In genomic region chr12:17324549-17325470, GRCm38 (mm10) we compare ENCODE assay signal across 9 mouse cellular contexts. TPM values are rescaled to one million over a fixed set of nuclear protein-coding genes. Genes with fewer than 3 reads are reported as not detected.
DNase-seq lines count a peak whose midpoint lies in the region; ATAC-seq and TF ChIP-seq lines count a peak whose summit lies in the region.
"Had no signal": no experiment of that assay in that cellular context is flagged by ENCODE, and none has a peak within 500 bp of the region (broad histone marks: within the 10 kb centered on the region; RNA-seq: fewer than 3 reads in every experiment).

No protein-coding gene starts in this region.

- WGBS in stomach, embryonic 15.5 days, result 4% methylated on average over 51 of the region's 51 CpGs

- no peaks in the 10 kb centered on the region for H3K9me3 ChIP-seq in stomach, embryonic 15.5 days

- H3K27ac ChIP-seq in left cerebral cortex, adult 2 months, result no peak overlapping the region
- H3K27ac ChIP-seq in stomach, embryonic 15.5 days, result no peak overlapping the region

- peak overlapping the region; percentile 44 for H3K4me3 ChIP-seq in left cerebral cortex, adult 2 months
- H3K4me3 ChIP-seq in stomach, embryonic 15.5 days (replicated peaks), result peak overlapping the region; percentile 43

- peak; percentile 56 for ATAC-seq in granulocyte monocyte progenitor cell, adult 5-6 weeks (replicated peaks; ENCODE audit: poor library complexity, severe bottlenecking)
- peak; percentile 35; the same call in 1 of the 2 replicates for ATAC-seq in stomach, embryonic 15.5 days (ENCODE audit: insufficient read depth, low FRiP score, low read depth)

- H3K27me3 ChIP-seq in stomach, embryonic 15.5 days (replicated peaks), result peaks cover 28% of the 10 kb centered on the region

- intact Hi-C loops in left cerebral cortex, adult 2 months (cut with DNase I), result no loop called here
- intact Hi-C loops in left cerebral cortex, postnatal 4 days (cut with DNase I), result no loop called here

- DNase-seq in left cerebral cortex, adult 2 months (ENCODE audit: extremely low spot score in 1 of 2, low spot score in 2 of 2), result peak; percentile 18 to 24
- DNase-seq in left cerebral cortex, postnatal 4 days, result no peak
- peak; percentile 74 for DNase-seq in adrenal gland, postnatal 25 days
- DNase-seq in kidney, postnatal 25 days, result peak; percentile 58 to 81
- peak; percentile 70 to 79 for DNase-seq in lung, postnatal 4 days
- no peak for DNase-seq in gastrocnemius, postnatal 25 days

- no peak overlapping the region for H3K9ac ChIP-seq in stomach, embryonic 15.5 days

- H3K4me1 ChIP-seq in stomach, embryonic 15.5 days, result peaks cover 9% of the 10 kb centered on the region; the same call in 1 of the 2 replicates

- TF ChIP-seq CTCF in left cerebral cortex, adult 2 months (IDR thresholded peaks at IDR 0.05), result no peak

- H3K36me3 ChIP-seq in stomach, embryonic 15.5 days, result no peaks in the 10 kb centered on the region

- peak overlapping the region; percentile 87 for H3K4me2 ChIP-seq in stomach, embryonic 15.5 days

RNA-seq across cellular contexts. Expression of gene Atp6v1c2, which starts 4.3 kb away (rescaled TPM):
- 1 to 10 TPM; 3.2 to 5.8 TPM for total RNA-seq in left cerebral cortex, adult 2 months (2021)
- 1 to 10 TPM; 1.6 to 2.5 TPM for total RNA-seq in left cerebral cortex, postnatal 4 days (2021)
- total RNA-seq in adrenal gland, postnatal 25 days (2021), result 0.90 and 1.5 TPM in 2 replicates
- not detected in 2 replicates for total RNA-seq in granulocyte monocyte progenitor cell, adult 5-6 weeks (2014; fragmentation: Nextera tagmentation)
- not detected in 2 replicates for total RNA-seq in granulocyte monocyte progenitor cell, adult 5-6 weeks (2017)
- polyA plus RNA-seq in stomach, embryonic 15.5 days (2015; fragmentation: Nextera tagmentation; extraction: Ambion mirVana), result 0.37 and 0.40 TPM in 2 replicates
- under 1 TPM in 1 of 2 experiments, not detected in 1; 0.21 TPM for total RNA-seq in gastrocnemius, postnatal 25 days (2021)
- total RNA-seq: neutrophil, adult 5-6 weeks had no signal

RNA-seq across cellular contexts. Expression of gene Nol10, which starts 23.4 kb away (rescaled TPM):
- total RNA-seq in left cerebral cortex, adult 2 months (2021), result 10 to 100 TPM; 20.5 to 21.4 TPM
- 10 to 100 TPM; 21.1 to 21.5 TPM for total RNA-seq in left cerebral cortex, postnatal 4 days (2021)
- 13.8 and 16.1 TPM in 2 replicates for total RNA-seq in adrenal gland, postnatal 25 days (2021)
- total RNA-seq in granulocyte monocyte progenitor cell, adult 5-6 weeks (2014; fragmentation: Nextera tagmentation), result 22.2 and 30.4 TPM in 2 replicates
- total RNA-seq in granulocyte monocyte progenitor cell, adult 5-6 weeks (2017), result 12.7 and 14.9 TPM in 2 replicates
- polyA plus RNA-seq in stomach, embryonic 15.5 days (2015; fragmentation: Nextera tagmentation; extraction: Ambion mirVana), result 17.8 and 20.1 TPM in 2 replicates
- 1 to 10 TPM; 6.3 to 7.4 TPM for total RNA-seq in gastrocnemius, postnatal 25 days (2021)

RNA-seq across cellular contexts. Expression of gene Pdia6, which starts 58.5 kb away (rescaled TPM):
- total RNA-seq in left cerebral cortex, adult 2 months (2021), result 100 to 1,000 TPM; 137 to 144 TPM
- 100 to 1,000 TPM; 187 to 196 TPM for total RNA-seq in left cerebral cortex, postnatal 4 days (2021)
- total RNA-seq in adrenal gland, postnatal 25 days (2021), result 156 TPM in 2 replicates
- 311 and 350 TPM in 2 replicates for total RNA-seq in granulocyte monocyte progenitor cell, adult 5-6 weeks (2014; fragmentation: Nextera tagmentation)
- 596 and 685 TPM in 2 replicates for total RNA-seq in granulocyte monocyte progenitor cell, adult 5-6 weeks (2017)
- polyA plus RNA-seq in stomach, embryonic 15.5 days (2015; fragmentation: Nextera tagmentation; extraction: Ambion mirVana), result 649 and 673 TPM in 2 replicates
- total RNA-seq in gastrocnemius, postnatal 25 days (2021), result 10 to 100 TPM; 51.2 to 55.1 TPM

Comparison
In these comparisons a context has a peak if more than half of its experiments do, and no peak if none do; other contexts are left out.
1. DNase-seq: peak in left cerebral cortex, adult 2 months (2 of 2), adrenal gland, postnatal 25 days (single experiment), kidney, postnatal 25 days (2 of 2) and lung, postnatal 4 days (2 of 2); none in left cerebral cortex, postnatal 4 days (single experiment) and gastrocnemius, postnatal 25 days (single experiment).